Mouse (Mus musculus): Measurements from ENCODE around the gene Olfr589. TPM values are rescaled to one million over a fixed set of nuclear protein-coding genes. Genes with fewer than 3 reads are reported as not detected.
A peak's percentile ranks its signal among the peaks of the same experiment; 100 is the strongest.

Gene Olfr589
- total and polyA plus RNA-seq, 3 experiments: not detected

- H3K27ac ChIP-seq (ENCODE audit: control insufficient read depth, low read depth, low read length): no peak within 1 kb of the TSS
- TF ChIP-seq MYB (IDR thresholded peaks at IDR 0.05; ENCODE audit: low read depth, low read length): no peak
- H3K9me3 ChIP-seq (replicated peaks; ENCODE audit: insufficient read depth, low read length): no peaks in the 10 kb centered on the region
- H3K36me3 ChIP-seq (ENCODE audit: control insufficient read depth in 1 of 2, insufficient read depth in 2 of 2, low read length in 2 of 2): no peaks in the 10 kb centered on the region
- no peaks in the 10 kb centered on the region for H3K79me2 ChIP-seq (ENCODE audit: control insufficient read depth, insufficient read depth, low read length, poor library complexity)
- H3K27me3 ChIP-seq (ENCODE audit: control insufficient read depth in 1 of 2, insufficient read depth in 2 of 2, low read length in 2 of 2): no peaks in the 10 kb centered on the region
- no peak for DNase-seq (ENCODE audit: low read depth, low spot score)
- H3K4me3 ChIP-seq (ENCODE audit: control insufficient read depth in 1 of 2, insufficient read depth in 1 of 2, low read depth in 2 of 2, low read length in 2 of 2): no peak within 1 kb of the TSS
- no peaks in the 10 kb centered on the region for H3K4me1 ChIP-seq (ENCODE audit: control insufficient read depth in 1 of 2, insufficient read depth in 2 of 2, low read length in 2 of 2)
- H3K9ac ChIP-seq (ENCODE audit: control insufficient read depth, low read depth, low read length, poor library complexity, severe bottlenecking): no peak within 1 kb of the TSS
Observed at GRCm38 (mm10) chr7:103125538-103125937, 30.6 kb downstream of the Olfr589 start, which contains the start of gene Olfr586. Gene Olfr586 (minus strand): TSS chr7:103125638.

- no peaks in the 10 kb centered on the region for H3K36me3 ChIP-seq (ENCODE audit: control insufficient read depth in 1 of 2, insufficient read depth in 2 of 2, low read length in 2 of 2)
- no peaks in the 10 kb centered on the region for H3K4me1 ChIP-seq (ENCODE audit: control insufficient read depth in 1 of 2, insufficient read depth in 2 of 2, low read length in 2 of 2)
- TF ChIP-seq CTCF (IDR thresholded peaks at IDR 0.05 in 2 of 3, conservative IDR thresholded peaks at IDR 0.05 in 1 of 3; ENCODE audit: control insufficient read depth in 1 of 3, insufficient read depth in 1 of 3, low read depth in 2 of 3, low read length in 3 of 3, poor library complexity in 1 of 3, severe bottlenecking in 1 of 3) (0 out of 6 replicates have a peak, but pooled peaks of 2 of the 3 experiments have one; percentile 1 to 6), MXI1 (IDR thresholded peaks at IDR 0.05; ENCODE audit: low read depth, low read length) (no peak)
- H3K27me3 ChIP-seq (ENCODE audit: control insufficient read depth in 1 of 2, insufficient read depth in 2 of 2, low read length in 2 of 2): no peaks in the 10 kb centered on the region
- no peaks in the 10 kb centered on the region for H3K9me3 ChIP-seq (replicated peaks; ENCODE audit: insufficient read depth, low read length)
- no peaks in the 10 kb centered on the region for H3K79me2 ChIP-seq (ENCODE audit: control insufficient read depth, insufficient read depth, low read length, poor library complexity)
- H3K9ac ChIP-seq (ENCODE audit: control insufficient read depth, low read depth, low read length, poor library complexity, severe bottlenecking): no peak overlapping the region
- no peak for DNase-seq (ENCODE audit: low read depth, low spot score)
- no peak overlapping the region for H3K4me3 ChIP-seq (ENCODE audit: control insufficient read depth in 1 of 2, insufficient read depth in 1 of 2, low read depth in 2 of 2, low read length in 2 of 2)
- no peak overlapping the region for H3K27ac ChIP-seq (ENCODE audit: control insufficient read depth, low read depth, low read length)
Observed at GRCm38 (mm10) chr7:103119406-103119805, 36.8 kb downstream of the Olfr589 start.

Other genes starting within 250 kb of the Olfr589 start
- not detected in 2 replicates for gene Olfr571, start 238.8 kb downstream of the Olfr589 start, total RNA-seq (2012; rRNA removed)
- gene Olfr571, start 238.8 kb downstream of the Olfr589 start, polyA plus RNA-seq (2012; ENCODE audit: insufficient read depth in 1 of 2, insufficient read length in 2 of 2, low read depth in 1 of 2, low replicate concordance in 2 of 2, missing spikeins in 1 of 2): not detected
- not detected in 2 replicates for gene Olfr572, start 231.9 kb downstream of the Olfr589 start, total RNA-seq (2012; rRNA removed)
- not detected for gene Olfr572, start 231.9 kb downstream of the Olfr589 start, polyA plus RNA-seq (2012; ENCODE audit: insufficient read depth in 1 of 2, insufficient read length in 2 of 2, low read depth in 1 of 2, low replicate concordance in 2 of 2, missing spikeins in 1 of 2)
- gene Olfr573-ps1, start 213.8 kb downstream of the Olfr589 start, total RNA-seq (2012; rRNA removed): not detected in 2 replicates
- not detected for gene Olfr573-ps1, start 213.8 kb downstream of the Olfr589 start, polyA plus RNA-seq (2012; ENCODE audit: insufficient read depth in 1 of 2, insufficient read length in 2 of 2, low read depth in 1 of 2, low replicate concordance in 2 of 2, missing spikeins in 1 of 2)
- gene Olfr574, start 207.9 kb downstream of the Olfr589 start, total RNA-seq (2012; rRNA removed): not detected in 2 replicates
- not detected for gene Olfr574, start 207.9 kb downstream of the Olfr589 start, polyA plus RNA-seq (2012; ENCODE audit: insufficient read depth in 1 of 2, insufficient read length in 2 of 2, low read depth in 1 of 2, low replicate concordance in 2 of 2, missing spikeins in 1 of 2)
- not detected in 2 replicates for gene Olfr575, start 197.6 kb downstream of the Olfr589 start, total RNA-seq (2012; rRNA removed)
- gene Olfr575, start 197.6 kb downstream of the Olfr589 start, polyA plus RNA-seq (2012; ENCODE audit: insufficient read depth in 1 of 2, insufficient read length in 2 of 2, low read depth in 1 of 2, low replicate concordance in 2 of 2, missing spikeins in 1 of 2): not detected
- gene Olfr576, start 193.7 kb downstream of the Olfr589 start, total RNA-seq (2012; rRNA removed): not detected in 2 replicates
- not detected for gene Olfr576, start 193.7 kb downstream of the Olfr589 start, polyA plus RNA-seq (2012; ENCODE audit: insufficient read depth in 1 of 2, insufficient read length in 2 of 2, low read depth in 1 of 2, low replicate concordance in 2 of 2, missing spikeins in 1 of 2)
- gene Olfr577, start 180.4 kb downstream of the Olfr589 start, total RNA-seq (2012; rRNA removed): not detected in 2 replicates
- gene Olfr577, start 180.4 kb downstream of the Olfr589 start, polyA plus RNA-seq (2012; ENCODE audit: insufficient read depth in 1 of 2, insufficient read length in 2 of 2, low read depth in 1 of 2, low replicate concordance in 2 of 2, missing spikeins in 1 of 2): not detected
- gene Olfr578, start 167.0 kb downstream of the Olfr589 start, total RNA-seq (2012; rRNA removed): not detected in 2 replicates
- gene Olfr578, start 167.0 kb downstream of the Olfr589 start, polyA plus RNA-seq (2012; ENCODE audit: insufficient read depth in 1 of 2, insufficient read length in 2 of 2, low read depth in 1 of 2, low replicate concordance in 2 of 2, missing spikeins in 1 of 2): not detected
- not detected in 2 replicates for gene Olfr582, start 118.3 kb downstream of the Olfr589 start, total RNA-seq (2012; rRNA removed)
- not detected for gene Olfr582, start 118.3 kb downstream of the Olfr589 start, polyA plus RNA-seq (2012; ENCODE audit: insufficient read depth in 1 of 2, insufficient read length in 2 of 2, low read depth in 1 of 2, low replicate concordance in 2 of 2, missing spikeins in 1 of 2)
- gene Olfr583, start 105.1 kb downstream of the Olfr589 start, total RNA-seq (2012; rRNA removed): not detected in 2 replicates
- gene Olfr583, start 105.1 kb downstream of the Olfr589 start, polyA plus RNA-seq (2012; ENCODE audit: insufficient read depth in 1 of 2, insufficient read length in 2 of 2, low read depth in 1 of 2, low replicate concordance in 2 of 2, missing spikeins in 1 of 2): not detected
- gene Olfr584, start 74.5 kb downstream of the Olfr589 start, total RNA-seq (2012; rRNA removed): not detected in 2 replicates
- gene Olfr584, start 74.5 kb downstream of the Olfr589 start, polyA plus RNA-seq (2012; ENCODE audit: insufficient read depth in 1 of 2, insufficient read length in 2 of 2, low read depth in 1 of 2, low replicate concordance in 2 of 2, missing spikeins in 1 of 2): not detected
- not detected in 2 replicates for gene Olfr585, start 58.6 kb downstream of the Olfr589 start, total RNA-seq (2012; rRNA removed)
- not detected for gene Olfr585, start 58.6 kb downstream of the Olfr589 start, polyA plus RNA-seq (2012; ENCODE audit: insufficient read depth in 1 of 2, insufficient read length in 2 of 2, low read depth in 1 of 2, low replicate concordance in 2 of 2, missing spikeins in 1 of 2)
- gene Olfr586, start 30.7 kb downstream of the Olfr589 start, total RNA-seq (2012; rRNA removed): not detected in 2 replicates
- not detected for gene Olfr586, start 30.7 kb downstream of the Olfr589 start, polyA plus RNA-seq (2012; ENCODE audit: insufficient read depth in 1 of 2, insufficient read length in 2 of 2, low read depth in 1 of 2, low replicate concordance in 2 of 2, missing spikeins in 1 of 2)
- gene Olfr588-ps1, start 15.5 kb downstream of the Olfr589 start, total RNA-seq (2012; rRNA removed): not detected in 2 replicates
- gene Olfr588-ps1, start 15.5 kb downstream of the Olfr589 start, polyA plus RNA-seq (2012; ENCODE audit: insufficient read depth in 1 of 2, insufficient read length in 2 of 2, low read depth in 1 of 2, low replicate concordance in 2 of 2, missing spikeins in 1 of 2): not detected
- gene Olfr591, start 22.0 kb upstream of the Olfr589 start, total RNA-seq (2012; rRNA removed): not detected in 2 replicates
- gene Olfr591, start 22.0 kb upstream of the Olfr589 start, polyA plus RNA-seq (2012; ENCODE audit: insufficient read depth in 1 of 2, insufficient read length in 2 of 2, low read depth in 1 of 2, low replicate concordance in 2 of 2, missing spikeins in 1 of 2): not detected
- gene Olfr592, start 28.4 kb upstream of the Olfr589 start, total RNA-seq (2012; rRNA removed): not detected in 2 replicates
- not detected for gene Olfr592, start 28.4 kb upstream of the Olfr589 start, polyA plus RNA-seq (2012; ENCODE audit: insufficient read depth in 1 of 2, insufficient read length in 2 of 2, low read depth in 1 of 2, low replicate concordance in 2 of 2, missing spikeins in 1 of 2)
- not detected in 2 replicates for gene Olfr593, start 55.5 kb upstream of the Olfr589 start, total RNA-seq (2012; rRNA removed)
- gene Olfr593, start 55.5 kb upstream of the Olfr589 start, polyA plus RNA-seq (2012; ENCODE audit: insufficient read depth in 1 of 2, insufficient read length in 2 of 2, low read depth in 1 of 2, low replicate concordance in 2 of 2, missing spikeins in 1 of 2): not detected
- not detected in 2 replicates for gene Olfr594, start 60.6 kb upstream of the Olfr589 start, total RNA-seq (2012; rRNA removed)
- not detected for gene Olfr594, start 60.6 kb upstream of the Olfr589 start, polyA plus RNA-seq (2012; ENCODE audit: insufficient read depth in 1 of 2, insufficient read length in 2 of 2, low read depth in 1 of 2, low replicate concordance in 2 of 2, missing spikeins in 1 of 2)
- not detected in 2 replicates for gene Usp17ld, start 96.1 kb upstream of the Olfr589 start, total RNA-seq (2012; rRNA removed)
- gene Usp17ld, start 96.1 kb upstream of the Olfr589 start, polyA plus RNA-seq (2012; ENCODE audit: insufficient read depth in 1 of 2, insufficient read length in 2 of 2, low read depth in 1 of 2, low replicate concordance in 2 of 2, missing spikeins in 1 of 2): not detected
- not detected in 2 replicates for gene Olfr596, start 149.3 kb upstream of the Olfr589 start, total RNA-seq (2012; rRNA removed)
- gene Olfr596, start 149.3 kb upstream of the Olfr589 start, polyA plus RNA-seq (2012; ENCODE audit: insufficient read depth in 1 of 2, insufficient read length in 2 of 2, low read depth in 1 of 2, low replicate concordance in 2 of 2, missing spikeins in 1 of 2): not detected
- not detected in 2 replicates for gene Olfr597, start 160.0 kb upstream of the Olfr589 start, total RNA-seq (2012; rRNA removed)
- gene Olfr597, start 160.0 kb upstream of the Olfr589 start, polyA plus RNA-seq (2012; ENCODE audit: insufficient read depth in 1 of 2, insufficient read length in 2 of 2, low read depth in 1 of 2, low replicate concordance in 2 of 2, missing spikeins in 1 of 2): not detected
- gene Olfr598, start 167.2 kb upstream of the Olfr589 start, total RNA-seq (2012; rRNA removed): not detected in 2 replicates
- not detected for gene Olfr598, start 167.2 kb upstream of the Olfr589 start, polyA plus RNA-seq (2012; ENCODE audit: insufficient read depth in 1 of 2, insufficient read length in 2 of 2, low read depth in 1 of 2, low replicate concordance in 2 of 2, missing spikeins in 1 of 2)
- not detected in 2 replicates for gene Olfr599, start 179.6 kb upstream of the Olfr589 start, total RNA-seq (2012; rRNA removed)
- gene Olfr599, start 179.6 kb upstream of the Olfr589 start, polyA plus RNA-seq (2012; ENCODE audit: insufficient read depth in 1 of 2, insufficient read length in 2 of 2, low read depth in 1 of 2, low replicate concordance in 2 of 2, missing spikeins in 1 of 2): not detected
- not detected in 2 replicates for gene Olfr600, start 193.3 kb upstream of the Olfr589 start, total RNA-seq (2012; rRNA removed)
- not detected for gene Olfr600, start 193.3 kb upstream of the Olfr589 start, polyA plus RNA-seq (2012; ENCODE audit: insufficient read depth in 1 of 2, insufficient read length in 2 of 2, low read depth in 1 of 2, low replicate concordance in 2 of 2, missing spikeins in 1 of 2)
- not detected in 2 replicates for gene Olfr601, start 206.3 kb upstream of the Olfr589 start, total RNA-seq (2012; rRNA removed)
- gene Olfr601, start 206.3 kb upstream of the Olfr589 start, polyA plus RNA-seq (2012; ENCODE audit: insufficient read depth in 1 of 2, insufficient read length in 2 of 2, low read depth in 1 of 2, low replicate concordance in 2 of 2, missing spikeins in 1 of 2): not detected
- gene Olfr603, start 229.8 kb upstream of the Olfr589 start, total RNA-seq (2012; rRNA removed): not detected in 2 replicates
- not detected for gene Olfr603, start 229.8 kb upstream of the Olfr589 start, polyA plus RNA-seq (2012; ENCODE audit: insufficient read depth in 1 of 2, insufficient read length in 2 of 2, low read depth in 1 of 2, low replicate concordance in 2 of 2, missing spikeins in 1 of 2)

All from MEL (cell line).